Comparison of ENCODE assay signal across 29 mouse cellular contexts in genomic region chr16:47551101-47551500, GRCm38 (mm10).
"Had no signal": no experiment of that assay in that cellular context is flagged by ENCODE, and none has a peak within 500 bp of the region (broad histone marks: within the 10 kb centered on the region; RNA-seq: fewer than 3 reads in every experiment).

No protein-coding gene starts in this region.

- DNase-seq: heart, adult 2 months; heart, postnatal 10 days; heart, postnatal 14 days; heart, postnatal 36 days; heart, postnatal 4 days; kidney, adult 11 months; kidney, adult 18-20 months; kidney, adult 2 months; kidney, adult 8-10 months; kidney, adult 9 months; kidney, postnatal 10 days; kidney, postnatal 14 days; kidney, postnatal 25 days; kidney, postnatal 36 days; kidney, postnatal 4 days had no signal

- H3K27ac ChIP-seq: heart, adult 2 months; heart, embryonic 10.5 days; heart, embryonic 13.5 days; heart, embryonic 15.5 days; hindbrain, embryonic 10.5 days; hindbrain, embryonic 12.5 days; hindbrain, embryonic 13.5 days; hindbrain, embryonic 14.5 days; hindbrain, embryonic 15.5 days; hindbrain, postnatal 0 days; intestine, embryonic 15.5 days; kidney, embryonic 15.5 days; kidney, postnatal 0 days; left cerebral cortex, adult 2 months had no signal

- H3K4me3 ChIP-seq: heart, adult 2 months; heart, embryonic 10.5 days; heart, embryonic 12.5 days; heart, embryonic 13.5 days; heart, embryonic 15.5 days; hindbrain, embryonic 10.5 days; hindbrain, embryonic 12.5 days; hindbrain, embryonic 13.5 days; hindbrain, embryonic 15.5 days; intestine, embryonic 15.5 days; kidney, embryonic 15.5 days; left cerebral cortex, adult 2 months had no signal
